Mouse (Mus musculus) cerebellum, adult (tissue): ENCODE data around the gene Supt6.
A peak's percentile ranks its signal among the peaks of the same experiment; 100 is the strongest.

Source experiments
- ATAC-seq: cut with Nextera tagmentation; 2 replicates; pipeline ENCODE4 v1.9.2; 2017; ENCODE audit warnings: mild to moderate bottlenecking, moderate library complexity, mixed read lengths; ENCODE audit not compliant: insufficient number of reproducible peaks, low FRiP score, low TSS enrichment

Gene Supt6

DNA sequence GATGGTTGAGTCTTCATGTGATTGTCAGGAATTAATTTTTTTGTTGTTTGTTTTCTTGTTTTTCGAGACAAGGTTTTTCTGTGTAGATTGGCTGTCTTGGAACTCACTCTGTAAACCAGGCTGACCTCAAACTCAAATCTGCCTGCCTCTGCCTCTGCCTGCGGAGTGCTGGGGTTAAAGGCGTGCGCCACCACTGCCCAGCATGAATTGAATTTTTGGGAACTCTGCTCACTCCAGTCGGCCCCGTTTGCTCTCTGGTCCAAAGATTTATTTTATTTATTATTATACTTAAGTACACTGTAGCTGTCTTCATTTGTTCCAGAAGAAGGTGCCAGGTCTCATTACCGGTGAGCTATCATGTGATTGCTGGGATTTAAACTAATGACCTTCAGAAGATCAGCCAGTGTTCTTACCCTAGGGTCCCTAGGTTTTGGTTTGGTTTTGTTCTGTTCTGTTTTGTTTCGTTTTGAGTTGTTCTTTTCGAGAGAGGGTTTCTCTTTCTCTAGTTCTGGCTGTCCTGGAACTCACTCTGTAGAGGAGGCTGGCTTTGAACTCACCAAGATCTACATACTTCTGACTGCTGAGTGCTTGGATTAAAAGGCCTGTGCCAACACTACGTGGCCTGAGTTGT is 61.8 kb downstream of the Supt6 start:
- no peak for ATAC-seq

DNA sequence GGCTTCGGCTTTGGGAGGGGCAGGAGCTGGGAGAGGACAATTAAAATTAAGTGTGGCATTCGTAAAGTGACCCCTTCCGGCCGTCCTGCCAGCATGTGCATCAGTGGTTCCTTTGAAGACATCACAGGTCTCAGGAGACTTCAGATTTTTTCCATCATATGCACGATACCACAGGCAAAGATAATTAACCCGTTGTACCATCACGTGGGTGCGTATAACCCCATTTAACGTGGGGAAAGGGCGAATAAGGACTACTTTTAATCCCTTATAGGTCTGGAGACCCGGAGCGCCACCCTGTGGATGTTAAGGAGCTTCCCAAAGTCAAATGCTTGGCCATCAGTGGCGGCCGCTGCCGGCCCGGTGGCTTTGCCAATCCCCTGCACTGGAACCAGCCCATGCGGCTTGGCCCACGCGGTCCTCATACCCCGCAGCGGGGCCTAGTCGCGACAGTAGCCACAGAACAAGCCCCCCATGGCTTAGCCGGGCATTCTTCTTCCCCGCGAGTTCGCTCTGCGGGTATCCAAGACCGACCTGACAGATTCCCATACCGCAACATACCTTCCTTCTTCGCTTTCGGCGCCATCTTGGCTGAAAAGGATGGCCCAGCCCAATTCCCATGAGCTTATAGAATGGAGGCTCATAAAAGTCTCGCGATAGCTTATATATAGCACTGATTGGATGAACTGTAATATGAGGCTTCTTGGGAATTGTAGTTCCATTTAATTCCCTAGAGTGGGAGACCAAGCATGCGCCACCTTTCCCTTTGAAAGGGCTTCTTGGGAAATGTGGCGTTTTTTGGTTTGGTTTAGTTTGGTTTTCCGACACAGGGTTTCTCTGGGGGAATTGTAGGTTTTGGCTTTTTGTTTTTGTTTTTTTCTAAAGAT is 62.6 kb downstream of the Supt6 start, which contains the start of gene Rpl23a:
Rpl23a (minus strand) TSS at position 624 of the 884 bp plus-strand sequence.
- ATAC-seq, result peak; percentile 97

DNA sequence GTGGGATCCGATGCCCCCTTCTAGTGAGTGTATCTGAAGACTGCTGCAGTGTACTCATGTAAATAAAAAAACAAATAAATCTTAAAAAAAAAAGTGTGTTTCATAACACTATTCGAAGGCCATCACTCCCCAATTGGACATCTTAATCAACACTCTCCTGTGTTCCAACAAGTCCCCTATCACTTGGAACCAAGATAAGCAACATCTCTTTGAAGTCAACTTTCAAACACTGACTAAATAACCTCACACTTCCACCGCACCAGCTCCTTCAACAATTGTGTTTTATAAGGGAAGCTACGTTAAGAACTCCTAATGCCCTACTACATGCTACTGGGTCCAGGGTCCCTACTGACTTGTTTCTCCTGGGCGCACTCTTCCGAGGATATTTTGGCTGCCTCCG is 63.3 kb downstream of the Supt6 start:
- ATAC-seq, result no peak

DNA sequence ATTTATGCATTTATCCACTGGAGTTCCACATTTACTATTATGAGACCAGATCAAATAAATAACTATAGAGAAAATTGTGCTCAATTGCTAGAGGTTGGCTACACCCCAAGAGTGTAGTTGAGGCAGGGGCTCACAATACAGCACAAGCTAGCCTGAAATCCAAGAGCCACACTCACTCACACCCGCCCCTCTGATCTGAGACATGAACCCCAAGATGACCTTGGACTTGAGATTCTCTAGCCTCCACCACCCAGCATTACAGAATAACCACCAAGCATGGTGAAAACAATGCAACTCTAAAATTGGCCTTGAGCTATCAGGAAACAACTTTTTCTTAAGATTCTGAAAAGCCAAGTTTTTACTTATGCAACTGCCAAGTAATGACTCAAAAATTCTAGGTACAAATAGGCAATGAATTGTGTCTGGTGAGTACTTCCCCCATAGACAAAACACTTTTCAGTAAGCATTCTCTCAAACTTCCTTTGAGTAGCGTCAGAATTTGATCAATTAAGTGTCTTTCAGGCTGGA is 63.9 kb downstream of the Supt6 start:
- no peak for ATAC-seq

DNA sequence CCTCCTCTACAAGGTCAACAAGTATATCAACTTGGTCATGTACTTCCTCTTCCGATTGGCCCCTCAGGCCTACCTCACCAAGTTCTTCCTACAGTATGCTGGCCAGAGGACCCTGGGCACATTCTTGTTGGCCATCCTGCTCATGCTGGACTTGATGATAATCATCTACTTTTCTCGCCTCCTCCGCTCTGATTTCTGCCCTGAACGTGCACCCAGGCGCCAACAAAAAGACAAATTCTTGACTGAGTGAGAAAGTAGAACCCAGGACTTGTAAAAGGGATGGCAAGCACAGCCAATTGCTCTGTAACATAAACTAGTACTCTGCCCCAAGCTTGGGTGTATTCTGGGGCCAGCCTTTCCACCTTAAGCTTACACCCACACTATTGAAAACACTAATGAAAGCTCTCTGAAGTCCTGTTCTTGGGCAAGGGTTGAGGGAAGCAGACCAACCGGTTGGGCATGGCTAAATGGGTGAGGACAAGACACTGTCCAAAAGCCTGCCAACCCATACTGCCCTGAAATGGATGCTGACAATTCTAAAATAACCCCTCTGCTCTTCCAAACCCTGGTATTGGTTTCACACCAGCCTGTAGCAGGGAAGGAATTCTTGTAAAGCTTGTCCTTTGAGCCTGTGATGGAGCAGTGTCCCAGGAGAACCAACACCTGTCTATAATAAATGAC is 65.6 kb downstream of the Supt6 start:
- ATAC-seq, result no peak

DNA sequence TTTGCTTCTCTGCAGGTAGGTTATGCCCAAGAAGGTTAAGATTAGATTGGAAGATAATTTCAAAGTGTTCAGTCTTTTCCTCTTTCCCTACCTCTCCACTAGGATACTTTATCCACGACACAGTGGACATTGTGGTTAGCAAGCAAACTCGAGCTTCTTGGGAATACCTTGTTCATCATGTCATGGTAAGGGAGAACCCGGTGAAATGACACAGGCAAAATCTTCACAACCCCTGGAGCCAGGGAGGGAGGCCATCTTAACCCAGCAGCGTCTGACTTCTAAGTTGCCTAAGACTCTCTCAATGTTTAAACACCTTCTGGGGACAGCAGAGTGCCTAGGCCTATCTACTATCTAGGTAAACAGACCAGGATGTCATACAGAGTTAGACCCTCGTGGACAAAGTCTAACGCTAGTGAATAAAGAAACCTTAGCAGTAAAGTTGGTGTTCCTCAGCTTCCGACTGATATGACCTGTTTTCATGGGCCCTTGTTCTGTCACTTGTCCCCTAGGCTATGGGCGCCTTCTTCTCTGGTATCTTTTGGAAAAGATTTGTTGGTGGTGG is 66.3 kb downstream of the Supt6 start:
- ATAC-seq, result no peak

DNA sequence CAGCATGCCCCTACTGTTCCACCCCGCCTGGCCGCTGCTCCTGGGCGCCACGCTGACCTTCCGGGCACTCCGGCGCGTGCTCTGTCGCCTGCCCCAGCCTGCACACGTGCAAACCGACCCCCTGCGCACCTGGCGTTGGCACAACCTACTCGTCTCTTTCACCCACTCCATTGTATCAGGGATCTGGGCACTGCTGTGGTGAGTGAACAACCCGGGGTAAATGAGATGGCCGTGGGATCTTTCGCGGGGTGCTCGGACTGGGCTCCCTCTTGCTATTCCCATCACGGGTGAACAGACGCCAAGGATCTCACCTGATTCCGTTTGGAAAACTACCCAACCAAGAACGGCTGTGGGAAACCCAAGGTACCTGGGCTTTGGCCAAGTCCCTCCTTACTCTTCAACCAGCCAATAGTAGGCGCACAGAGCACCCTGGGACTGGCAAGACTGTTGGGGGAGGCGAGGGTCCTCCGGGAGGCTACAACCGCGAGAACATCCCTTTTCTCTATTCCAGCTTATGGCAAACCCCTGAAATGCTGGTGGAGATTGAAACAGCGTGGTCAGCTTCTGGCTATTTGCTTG is 66.8 kb downstream of the Supt6 start:
- ATAC-seq, result no peak

DNA sequence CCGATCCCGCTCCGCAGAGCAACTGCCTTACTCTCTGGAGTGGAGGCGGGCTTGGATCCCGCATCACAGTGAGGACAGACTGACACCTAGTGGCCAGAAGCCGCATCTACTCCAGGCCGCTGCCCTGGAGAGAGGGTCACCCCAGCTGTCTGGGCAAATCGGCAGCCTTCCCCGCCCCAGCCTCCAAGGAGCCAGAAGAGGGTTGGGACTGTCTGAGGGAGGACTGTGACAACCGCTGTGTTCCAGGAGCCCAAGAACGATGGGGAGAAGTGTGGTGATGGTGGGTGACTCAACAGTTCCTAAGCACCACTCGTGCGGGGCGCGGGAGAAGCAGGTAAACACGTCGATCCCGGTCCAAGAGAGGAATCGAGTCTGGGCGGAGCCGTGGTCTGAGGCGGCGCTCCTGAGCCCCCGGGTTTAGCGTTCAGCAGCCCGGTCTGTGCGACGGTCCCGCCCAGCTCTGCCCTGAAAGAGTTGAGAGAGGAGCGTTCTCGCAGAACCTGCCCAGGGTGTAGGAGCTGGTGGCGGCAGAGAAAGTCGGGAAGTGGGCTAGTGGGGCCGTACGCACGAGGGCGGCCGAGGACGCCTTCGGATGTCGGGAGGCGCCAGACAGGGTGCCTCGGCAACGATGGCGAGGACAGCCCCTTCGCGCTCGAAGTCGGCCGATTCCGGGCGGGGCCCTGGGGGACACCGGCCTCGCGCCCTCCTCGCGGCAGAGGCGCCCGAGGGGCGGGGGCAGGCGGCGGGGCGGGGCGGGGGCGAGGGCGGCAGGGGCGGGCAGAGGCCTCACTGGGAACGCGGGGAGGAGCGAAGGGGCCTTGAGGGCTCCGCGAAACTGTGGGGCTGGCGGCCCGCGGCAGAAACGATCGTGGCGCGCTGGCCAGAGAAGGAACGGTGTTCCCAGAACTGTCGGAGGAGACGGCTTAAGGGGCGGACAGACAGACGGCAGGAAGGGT is 67.6 kb downstream of the Supt6 start:
- ATAC-seq, result peak; percentile 75

DNA sequence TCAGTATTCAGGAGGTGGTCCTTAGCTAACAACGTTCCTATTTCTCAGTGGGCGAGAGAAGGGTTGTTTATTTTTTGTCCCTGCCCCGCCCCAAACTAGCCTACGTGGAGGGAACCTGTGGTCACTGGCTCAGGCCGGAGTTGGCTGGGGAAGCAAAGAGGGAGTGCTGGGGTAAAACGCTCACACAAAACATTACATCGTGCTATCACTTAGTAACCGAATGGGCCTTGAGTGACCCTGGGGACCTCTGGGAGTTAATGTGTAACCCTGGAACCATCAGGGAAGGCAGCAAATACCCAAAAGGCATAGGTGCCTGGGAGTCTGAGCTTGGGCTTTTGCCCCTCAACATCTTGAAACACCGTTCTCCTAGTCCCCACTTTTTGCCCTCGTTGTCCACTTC is 68.3 kb downstream of the Supt6 start:
- peak; percentile 3; the same call in 1 of the 2 replicates for ATAC-seq

DNA sequence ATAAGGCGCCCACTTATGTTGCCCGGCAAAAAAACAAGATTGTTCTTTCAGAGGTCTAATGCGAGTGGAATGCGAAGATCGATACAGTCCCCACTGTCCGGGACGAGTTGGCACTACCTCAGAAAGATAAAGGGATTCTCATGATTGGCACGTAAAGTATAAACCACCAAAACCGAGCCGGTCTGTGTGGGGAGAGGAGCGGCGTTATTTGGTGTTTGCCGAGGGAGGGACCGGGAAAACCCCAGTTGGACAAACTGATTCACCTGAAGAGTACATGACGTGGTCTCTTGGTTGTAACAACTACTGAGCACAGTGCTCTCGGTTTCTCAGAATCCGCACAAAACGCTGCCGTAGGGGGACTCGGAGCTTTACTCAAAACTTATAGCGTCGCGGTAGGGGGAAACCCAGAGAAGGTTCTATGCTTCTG is 68.9 kb downstream of the Supt6 start:
- ATAC-seq, result no peak

DNA sequence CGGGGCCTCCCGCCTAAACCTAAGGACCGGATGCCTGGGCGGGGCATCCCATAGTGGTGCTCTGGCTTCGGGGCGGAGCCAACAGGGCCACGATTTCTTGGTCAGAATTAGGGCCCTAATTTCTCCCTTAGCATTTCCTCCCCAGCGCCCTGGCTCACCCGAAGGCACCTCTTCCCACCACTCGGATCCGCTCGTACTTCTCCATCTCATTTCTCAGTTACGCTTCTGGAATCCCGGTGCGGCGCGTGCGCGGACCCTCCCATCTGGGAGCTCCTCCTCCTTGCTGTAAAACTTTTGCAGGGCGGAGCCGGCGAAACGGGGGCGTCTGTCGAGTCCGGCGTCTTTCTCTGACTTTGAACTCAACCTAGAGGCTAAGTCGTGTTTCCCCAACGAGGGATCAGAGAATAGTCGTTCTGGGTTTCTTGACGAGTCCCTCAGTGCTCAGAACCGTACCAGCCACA is 69.4 kb downstream of the Supt6 start, which contains the start of the genes Nek8 and Tlcd1:
Nek8 (minus strand) TSS at position 274 of the 461 bp plus-strand sequence.
Tlcd1 (plus strand) TSS at position 310 of the 461 bp plus-strand sequence.
- peak; percentile 41; the same call in 1 of the 2 replicates for ATAC-seq

DNA sequence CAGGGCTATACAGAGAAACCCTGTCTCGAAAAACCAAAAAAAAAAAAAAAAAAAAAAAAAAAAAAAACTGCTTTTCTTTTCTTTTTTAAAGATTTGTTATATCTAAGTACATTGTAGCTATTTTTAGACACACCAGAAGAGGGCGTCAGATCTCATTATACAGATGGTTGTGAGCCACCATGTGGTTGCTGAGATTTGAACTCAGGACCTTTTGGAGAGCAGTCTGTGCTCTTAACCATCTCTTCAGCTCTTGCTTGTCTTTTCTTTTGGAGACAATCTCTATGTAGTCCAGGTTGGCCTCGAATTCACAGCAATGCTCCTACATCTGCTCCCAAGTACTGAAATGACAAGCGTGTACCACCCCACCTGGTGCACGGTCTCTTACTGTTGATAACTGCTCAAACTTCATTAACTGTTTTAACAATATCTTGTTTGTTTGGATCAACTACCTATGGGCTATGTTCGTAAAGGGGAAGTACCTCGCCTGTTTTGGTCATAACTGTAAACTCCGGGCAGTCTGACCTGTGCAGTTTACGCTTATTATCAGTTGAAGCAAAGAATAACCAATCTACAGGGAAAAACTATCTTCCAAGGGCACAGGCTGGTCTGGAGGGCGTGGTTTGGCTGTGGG is 69.9 kb downstream of the Supt6 start:
- ATAC-seq, result no peak

DNA sequence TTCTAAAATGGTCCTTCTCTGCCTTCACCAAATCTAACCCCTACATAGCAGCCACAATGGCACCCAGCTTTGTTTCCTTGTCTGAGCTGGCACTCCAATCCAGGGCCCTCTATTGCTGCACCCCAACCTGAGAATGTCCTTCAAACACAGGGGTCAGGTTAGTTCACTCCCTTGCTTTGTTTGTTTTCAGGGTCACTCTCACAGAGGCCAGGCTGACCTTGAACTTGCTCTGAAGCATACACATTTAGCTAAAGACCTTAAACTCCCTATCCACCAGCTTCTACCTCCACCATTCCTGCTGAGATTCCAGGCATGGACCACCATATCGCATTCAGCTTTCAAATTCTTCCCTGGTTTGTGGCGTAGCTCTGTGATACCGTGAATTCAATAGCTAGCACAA is 71.3 kb downstream of the Supt6 start:
- ATAC-seq, result no peak

DNA sequence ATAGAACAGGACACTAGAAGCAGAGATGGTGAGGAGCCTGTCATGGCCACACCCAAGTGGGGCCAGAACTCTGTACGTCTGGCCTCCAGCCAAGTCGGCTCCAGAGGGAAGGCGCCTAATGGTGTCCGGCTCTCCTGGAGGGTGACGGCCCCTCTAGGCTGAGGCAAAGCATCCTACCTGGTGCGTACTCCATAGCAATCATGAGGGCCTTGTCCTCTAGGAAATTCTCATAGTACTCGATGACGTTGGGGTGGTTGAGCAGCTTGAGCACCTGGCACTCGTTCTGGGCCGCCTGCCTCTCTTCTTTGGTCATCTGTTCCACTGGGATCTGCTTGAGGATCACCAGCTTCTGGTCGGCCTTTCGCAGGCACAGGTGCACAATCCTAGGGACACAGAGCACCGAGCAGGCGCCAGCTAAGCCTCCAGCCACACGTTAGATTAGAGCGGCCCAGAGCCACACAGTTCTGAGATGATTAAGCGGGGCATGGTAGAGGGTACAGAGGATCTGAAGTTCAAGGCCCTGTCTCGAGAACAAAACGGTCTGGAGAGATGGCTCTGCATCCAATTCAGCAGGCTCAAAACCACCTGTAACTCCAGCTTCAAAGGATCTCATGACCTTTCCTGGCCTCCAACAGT is 72.9 kb downstream of the Supt6 start:
- no peak for ATAC-seq

DNA sequence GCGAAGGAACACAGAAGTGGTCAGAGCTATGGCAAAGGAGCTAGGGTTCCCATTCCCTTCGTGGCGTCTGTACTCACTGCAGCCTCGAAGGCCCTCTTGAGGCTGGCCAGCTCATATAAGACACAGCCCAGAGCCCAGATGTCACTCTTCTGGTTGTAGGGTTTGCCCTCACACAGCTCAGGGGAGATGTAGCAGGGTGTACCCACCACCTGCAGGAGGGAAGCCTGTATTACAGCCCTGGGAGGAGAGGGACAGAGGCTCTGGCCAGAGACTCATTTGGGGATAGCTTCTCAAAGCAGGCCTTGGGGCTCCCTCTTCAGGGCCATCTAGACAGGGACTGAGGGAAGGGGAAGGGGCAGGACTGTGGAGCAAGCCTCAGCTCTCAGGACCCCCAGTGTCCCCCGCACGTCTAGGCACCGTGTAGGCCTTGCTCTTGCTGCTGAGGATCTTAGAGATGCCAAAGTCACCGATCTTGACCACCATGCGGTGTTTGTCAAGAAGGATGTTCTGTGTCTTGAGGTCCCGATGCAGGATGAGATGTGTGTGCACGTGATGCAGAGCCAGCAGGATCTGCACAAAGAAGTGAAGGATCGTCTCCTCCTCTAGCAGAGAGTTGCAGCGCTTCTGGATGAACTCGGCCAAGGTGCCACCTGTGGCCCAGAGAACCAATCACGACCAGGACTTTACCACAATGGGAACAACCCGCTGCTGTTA is 73.6 kb downstream of the Supt6 start:
- no peak for ATAC-seq

DNA sequence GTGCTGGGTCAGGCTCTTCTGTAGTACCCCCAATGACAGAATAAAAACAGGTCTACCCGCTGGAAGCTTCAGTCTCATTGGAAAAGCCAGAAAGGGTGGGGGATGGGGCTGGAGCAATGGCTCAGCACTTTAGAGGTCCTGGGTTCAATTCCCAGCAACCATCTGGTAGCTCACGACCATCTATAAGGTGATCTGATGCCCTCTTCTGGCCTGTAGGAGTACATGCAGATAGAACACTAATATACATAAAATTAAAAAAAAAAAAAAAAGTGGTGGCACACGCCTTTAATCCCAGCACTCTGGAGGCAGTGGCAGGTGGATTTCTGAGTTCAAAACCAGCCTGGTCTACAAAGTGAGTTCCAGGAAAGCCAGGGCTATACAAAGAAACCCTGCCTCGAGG is 74.5 kb downstream of the Supt6 start:
- no peak for ATAC-seq

DNA sequence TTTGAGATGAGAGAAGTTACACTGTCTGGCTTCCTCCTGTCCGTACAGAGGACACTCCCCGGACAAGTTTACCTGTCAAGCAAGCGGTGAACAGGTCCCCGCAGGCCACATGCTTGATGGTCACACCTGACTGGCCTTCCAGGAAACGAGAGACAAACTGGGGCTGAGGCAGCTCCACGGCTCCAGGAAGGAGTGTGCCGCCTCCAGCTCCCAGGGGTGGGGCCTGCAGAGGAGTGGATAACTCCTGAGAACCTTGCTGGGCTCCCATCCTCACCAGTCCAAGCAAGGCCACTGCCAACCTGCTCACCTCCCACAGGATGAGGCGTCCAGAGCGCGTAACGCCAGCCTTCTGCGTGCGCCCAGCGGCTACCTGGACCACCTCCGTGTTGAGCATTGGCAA is 75.5 kb downstream of the Supt6 start:
- ATAC-seq, result no peak
